Mouse (Mus musculus) gastrocnemius, adult 8-10 months (tissue): Measurements from ENCODE around the gene Smim7. TPM values are rescaled to one million over a fixed set of nuclear protein-coding genes. Genes with fewer than 3 reads are reported as not detected.

Experiments used
- DNase-seq, 2 experiments: peaks; one replicate each; pipeline ENCODE4 v3.0.0; 2022; ENCODE audit warnings: low spot score in 2 of 2
- total RNA-seq, 4 experiments: library from RNA; stranded (reverse); gene quantifications; 2 replicates each; pipeline ENCODE4 v1.2.4; 2022

Smim7 gene
- 10 to 100 TPM; 69.1 to 77.1 (median 75.1) TPM for total RNA-seq

GRCm38 (mm10) chr8:72570633-72571610 is at the start of gene Smim7:
Gene Smim7, minus strand, starts transcription at chr8:72571088.
- DNase-seq, result peak; percentile 98

GRCm38 (mm10) chr8:72590198-72590597 is 19.3 kb upstream of the Smim7 start:
- no peak for DNase-seq

GRCm38 (mm10) chr8:72589286-72589685 is 18.4 kb upstream of the Smim7 start:
- DNase-seq, result peak; percentile 67 to 77

GRCm38 (mm10) chr8:72588865-72589264 is 18.0 kb upstream of the Smim7 start:
- no peak for DNase-seq

GRCm38 (mm10) chr8:72587806-72588205 is 16.9 kb upstream of the Smim7 start:
- DNase-seq, result peak; percentile 74 to 81

- no peak for DNase-seq
These were observed 13.5 kb upstream of the Smim7 start for GRCm38 (mm10) chr8:72584390-72584789.

- peak; percentile 69 to 77 for DNase-seq
These were observed 12.3 kb upstream of the Smim7 start for GRCm38 (mm10) chr8:72583056-72583771.

- DNase-seq, result no peak
These were observed 8.5 kb upstream of the Smim7 start for GRCm38 (mm10) chr8:72579374-72579773.

- DNase-seq, result no peak
These were observed 7.1 kb upstream of the Smim7 start for GRCm38 (mm10) chr8:72577941-72578340.

- DNase-seq, result no peak
These were observed 6.4 kb upstream of the Smim7 start for GRCm38 (mm10) chr8:72577266-72577665.

- no peak for DNase-seq
These were observed 5.0 kb upstream of the Smim7 start for GRCm38 (mm10) chr8:72575915-72576314.

- DNase-seq, result no peak
These were observed 2.6 kb upstream of the Smim7 start for GRCm38 (mm10) chr8:72573450-72573849.

GRCm38 (mm10) chr8:72572507-72572906 is 1.6 kb upstream of the Smim7 start:
- peak; percentile 74 to 85 for DNase-seq

GRCm38 (mm10) chr8:72571611-72572473 is 954 bp upstream of the Smim7 start, which contains the start of gene Tmem38a:
Gene Tmem38a, plus strand, starts transcription at chr8:72572055.
- peak; percentile 80 to 83 for DNase-seq

GRCm38 (mm10) chr8:72565970-72566369 is 4.9 kb downstream of the Smim7 start:
- DNase-seq, result no peak

GRCm38 (mm10) chr8:72561111-72561689 is 9.7 kb downstream of the Smim7 start:
- peak; percentile 27 to 48 for DNase-seq

- no peak for DNase-seq
These were observed 15.1 kb downstream of the Smim7 start for GRCm38 (mm10) chr8:72555770-72556169.

GRCm38 (mm10) chr8:72549314-72549892 is 21.5 kb downstream of the Smim7 start:
- no peak for DNase-seq

- DNase-seq, result no peak
These were observed 22.1 kb downstream of the Smim7 start for GRCm38 (mm10) chr8:72548644-72549313.
